Comparison of ENCODE assay signal across 15 mouse cellular contexts in genomic region chr9:34988683-34989082, GRCm38 (mm10).
DNase-seq lines count a peak whose midpoint lies in the region; ATAC-seq and TF ChIP-seq lines count a peak whose summit lies in the region.
"Had no signal": no experiment of that assay in that cellular context is flagged by ENCODE, and none has a peak within 500 bp of the region (broad histone marks: within the 10 kb centered on the region; RNA-seq: fewer than 3 reads in every experiment).

No protein-coding gene starts in this region.

- H3K4me1 ChIP-seq in heart, embryonic 12.5 days (replicated peaks): peaks cover 11% of the 10 kb centered on the region
- H3K4me1 ChIP-seq in intestine, postnatal 0 days (replicated peaks; ENCODE audit: control insufficient read depth, insufficient read depth, low read length): peaks cover 6% of the 10 kb centered on the region

- H3K4me2 ChIP-seq in heart, embryonic 12.5 days: no peak overlapping the region
- H3K4me2 ChIP-seq in intestine, postnatal 0 days (replicated peaks; ENCODE audit: low read depth): no peak overlapping the region
- H3K4me2 ChIP-seq: embryonic facial prominence, embryonic 12.5 days; forebrain, embryonic 13.5 days; forebrain, embryonic 15.5 days had no signal

- H3K27me3 ChIP-seq in heart, embryonic 12.5 days (replicated peaks): peaks cover 7% of the 10 kb centered on the region; the same call in 1 of the 2 replicates
- H3K27me3 ChIP-seq in intestine, postnatal 0 days (replicated peaks; ENCODE audit: control insufficient read depth, insufficient read depth, low read length): peaks cover 58% of the 10 kb centered on the region
- H3K27me3 ChIP-seq: forebrain, embryonic 15.5 days had no signal

- DNase-seq in cerebellum, adult 9-11 months: peak; percentile 49
- no peak for DNase-seq in cerebellum, postnatal 4 days (ENCODE audit: low spot score in 2 of 2)
- no peak for DNase-seq in heart, adult 9 months (ENCODE audit: low spot score in 2 of 2)
- DNase-seq: adrenal gland, adult 2 months; adrenal gland, postnatal 10 days; adrenal gland, postnatal 25 days; cerebellum, adult 11-12 months; cerebellum, adult 2 months; forebrain, postnatal 0 days had no signal

- WGBS in heart, embryonic 12.5 days: 59% methylated on average over 3 of the region's 3 CpGs
- 87% methylated on average over 3 of the region's 3 CpGs for WGBS in intestine, postnatal 0 days

- no peak for TF ChIP-seq CTCF in intestine, postnatal 0 days (IDR thresholded peaks at IDR 0.05; ENCODE audit: low read depth)

- H3K9me3 ChIP-seq in heart, embryonic 12.5 days (replicated peaks): no peaks in the 10 kb centered on the region
- no peaks in the 10 kb centered on the region for H3K9me3 ChIP-seq in intestine, postnatal 0 days (ENCODE audit: control insufficient read depth)
- H3K9me3 ChIP-seq: embryonic facial prominence, embryonic 10.5 days; embryonic facial prominence, embryonic 12.5 days; forebrain, embryonic 13.5 days; forebrain, embryonic 15.5 days had no signal

- H3K9ac ChIP-seq in heart, embryonic 12.5 days: no peak overlapping the region
- H3K9ac ChIP-seq in intestine, postnatal 0 days (ENCODE audit: low read depth, low read length): no peak overlapping the region
- H3K9ac ChIP-seq: embryonic facial prominence, embryonic 12.5 days; forebrain, embryonic 13.5 days; forebrain, embryonic 15.5 days; forebrain, postnatal 0 days had no signal

- H3K27ac ChIP-seq in heart, embryonic 12.5 days (ENCODE audit: poor library complexity, severe bottlenecking): no peak overlapping the region
- no peak overlapping the region for H3K27ac ChIP-seq in intestine, postnatal 0 days (ENCODE audit: low read depth, low read length)
- H3K27ac ChIP-seq: embryonic facial prominence, embryonic 10.5 days; embryonic facial prominence, embryonic 12.5 days had no signal

- no peaks in the 10 kb centered on the region for H3K36me3 ChIP-seq in heart, embryonic 12.5 days
- no peaks in the 10 kb centered on the region for H3K36me3 ChIP-seq in intestine, postnatal 0 days (ENCODE audit: control insufficient read depth, insufficient read depth)
- H3K36me3 ChIP-seq: embryonic facial prominence, embryonic 10.5 days; embryonic facial prominence, embryonic 12.5 days had no signal

- peak; percentile 33; the same call in 1 of the 2 replicates for ATAC-seq in heart, embryonic 12.5 days (ENCODE audit: insufficient number of reproducible peaks, low FRiP score)
- ATAC-seq in intestine, postnatal 0 days: no peak
- ATAC-seq: forebrain, embryonic 13.5 days; forebrain, embryonic 15.5 days; forebrain, postnatal 0 days had no signal

- no peak overlapping the region for H3K4me3 ChIP-seq in heart, embryonic 12.5 days
- no peak overlapping the region for H3K4me3 ChIP-seq in intestine, postnatal 0 days (ENCODE audit: low read depth, low read length)
- H3K4me3 ChIP-seq: embryonic facial prominence, embryonic 10.5 days; embryonic facial prominence, embryonic 12.5 days; forebrain, embryonic 13.5 days; forebrain, embryonic 15.5 days had no signal
